Mouse (Mus musculus) right cerebral cortex, adult 18-20 months (tissue): ENCODE results near the gene Cotl1.

Source experiments
- DNase-seq: peaks from one replicate; pipeline ENCODE4 v3.0.0; 2022; ENCODE audit warnings: mixed read lengths

Gene Cotl1

DNA sequence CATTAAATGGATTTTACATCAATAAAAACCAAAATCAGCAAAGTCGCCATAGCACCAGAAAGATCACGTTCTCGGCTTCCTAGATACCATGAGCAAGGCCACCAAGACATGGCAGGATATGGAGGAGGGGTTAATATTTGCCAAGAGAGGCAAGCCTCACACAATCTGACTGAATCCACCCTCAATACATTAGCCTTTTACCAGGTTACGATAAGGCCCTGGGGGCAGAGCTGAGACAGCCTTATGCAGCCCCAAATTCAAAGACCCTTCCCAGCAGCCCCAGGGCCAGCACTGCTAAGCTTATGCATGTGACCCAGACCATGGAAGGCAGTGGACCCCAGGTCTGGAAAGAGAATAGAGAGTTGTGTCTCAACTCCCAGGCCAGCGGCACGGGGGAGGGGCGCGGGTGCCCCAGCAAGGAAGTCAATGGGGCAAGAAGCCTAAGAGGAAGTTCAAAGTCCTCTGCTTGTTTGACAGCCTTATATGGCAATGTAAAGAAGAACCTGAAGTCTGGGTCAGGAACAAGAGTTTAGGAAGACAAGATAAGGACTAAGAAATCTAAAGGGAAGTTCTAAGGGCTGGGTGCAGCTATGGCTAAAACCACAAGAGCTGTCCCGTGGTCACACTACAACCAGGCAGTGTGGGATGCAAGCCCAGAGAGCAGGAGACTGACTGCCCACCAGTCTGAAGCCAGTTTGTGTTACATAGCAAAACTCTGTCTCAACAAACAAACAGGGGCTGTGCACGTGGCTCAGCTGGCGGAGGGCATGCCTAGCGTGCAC lies 27.5 kb downstream of the Cotl1 start:
- DNase-seq: no peak

DNA sequence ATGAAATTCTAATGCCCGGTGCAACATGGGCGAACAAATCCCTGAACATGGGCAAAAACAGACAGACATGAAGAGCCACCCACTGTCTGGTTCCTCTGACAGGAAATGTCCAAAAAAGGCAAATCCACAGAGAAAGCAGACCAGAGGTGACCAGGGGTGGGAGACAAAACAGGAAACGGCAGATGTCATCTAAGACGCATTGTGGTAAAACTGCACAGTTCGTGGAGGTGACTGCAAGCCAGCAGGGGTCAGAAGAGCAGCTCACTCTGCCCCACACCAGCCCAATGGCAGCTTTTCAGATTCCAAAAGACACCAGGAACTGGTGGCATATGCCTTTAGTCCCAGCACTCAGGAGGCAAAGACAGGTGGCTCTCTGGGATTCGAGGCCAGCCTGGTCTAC lies 28.4 kb downstream of the Cotl1 start:
- DNase-seq: no peak

DNA sequence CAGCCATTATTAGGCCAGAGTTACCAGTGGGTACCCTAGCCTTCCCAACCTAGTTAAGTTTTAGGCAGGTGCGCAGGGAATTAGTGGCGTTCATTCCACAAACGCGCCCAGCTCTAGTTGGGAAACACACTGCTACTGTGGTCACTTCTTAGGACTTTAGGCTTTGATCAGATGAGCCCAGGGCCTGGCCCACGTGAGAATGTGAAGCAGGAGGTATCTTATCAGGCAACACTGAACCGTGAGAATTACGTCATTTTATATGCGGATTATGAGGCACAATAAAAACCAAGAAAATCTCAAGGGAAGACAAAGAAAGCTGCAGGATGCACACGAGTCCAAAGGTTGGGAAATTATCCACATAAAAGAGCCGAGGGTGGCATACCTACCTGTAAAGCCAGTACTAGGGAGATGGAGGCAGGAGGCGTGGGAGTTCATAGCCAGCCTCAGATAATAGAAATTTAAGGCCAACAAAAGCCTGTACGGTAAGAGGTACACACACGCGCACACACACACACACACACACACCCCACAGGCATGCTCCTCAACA lies 29.3 kb downstream of the Cotl1 start:
- DNase-seq: no peak

DNA sequence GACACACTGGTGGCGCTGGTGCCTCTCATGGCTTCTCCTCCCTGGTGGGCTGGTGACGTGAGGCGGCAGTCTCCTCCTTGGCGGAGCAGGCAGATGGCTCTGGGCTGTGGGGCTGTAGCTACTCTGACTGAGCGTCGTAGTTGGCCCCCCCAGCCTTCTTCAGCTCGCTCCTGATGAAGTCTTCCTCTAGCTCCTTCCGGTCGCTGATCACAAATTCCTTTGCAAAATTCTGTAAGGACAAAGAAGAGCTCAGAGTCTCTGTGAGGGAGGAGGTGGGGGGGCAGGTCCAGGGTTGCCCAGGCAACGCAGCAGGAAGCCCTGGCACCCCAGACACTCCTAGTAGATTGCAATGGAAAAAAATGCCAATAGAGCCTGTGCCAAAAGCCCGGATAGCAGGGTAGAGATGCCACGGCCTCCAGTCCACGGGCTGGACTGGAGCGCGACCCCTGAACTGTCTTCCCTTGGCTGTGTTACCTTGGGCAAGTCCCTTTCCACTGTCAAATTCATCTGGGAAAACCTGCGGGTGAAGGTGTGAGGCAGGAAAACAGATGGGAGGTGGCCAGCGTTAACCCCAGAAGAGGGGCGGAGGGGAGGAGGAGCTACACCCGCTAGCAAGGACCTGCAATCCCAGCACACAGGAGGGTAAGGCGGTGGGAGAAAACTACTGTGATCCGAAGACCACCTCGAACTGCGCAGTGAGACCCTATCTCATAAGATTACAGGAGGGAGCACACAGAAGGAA lies 30.0 kb downstream of the Cotl1 start:
- DNase-seq: peak; percentile 54

DNA sequence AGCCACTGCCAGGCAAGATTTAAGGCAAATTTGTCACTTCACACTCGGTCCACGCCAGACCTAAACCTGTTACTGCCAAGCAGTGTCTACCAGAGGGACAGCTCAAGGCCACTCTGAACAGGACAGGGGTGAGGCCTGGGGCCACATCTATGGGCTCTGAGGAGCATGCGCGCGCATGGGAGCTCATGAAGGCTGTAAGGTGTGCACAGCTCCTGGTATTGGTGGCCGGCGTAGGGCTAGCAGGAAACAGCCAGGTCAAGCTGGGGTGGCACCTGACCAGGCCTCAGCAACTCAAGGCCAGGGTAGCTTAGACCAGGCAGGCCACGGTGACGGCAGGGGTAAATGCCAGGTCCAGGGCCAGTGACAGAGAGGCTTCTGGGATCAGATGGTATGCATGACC lies 30.7 kb downstream of the Cotl1 start:
- DNase-seq: no peak

DNA sequence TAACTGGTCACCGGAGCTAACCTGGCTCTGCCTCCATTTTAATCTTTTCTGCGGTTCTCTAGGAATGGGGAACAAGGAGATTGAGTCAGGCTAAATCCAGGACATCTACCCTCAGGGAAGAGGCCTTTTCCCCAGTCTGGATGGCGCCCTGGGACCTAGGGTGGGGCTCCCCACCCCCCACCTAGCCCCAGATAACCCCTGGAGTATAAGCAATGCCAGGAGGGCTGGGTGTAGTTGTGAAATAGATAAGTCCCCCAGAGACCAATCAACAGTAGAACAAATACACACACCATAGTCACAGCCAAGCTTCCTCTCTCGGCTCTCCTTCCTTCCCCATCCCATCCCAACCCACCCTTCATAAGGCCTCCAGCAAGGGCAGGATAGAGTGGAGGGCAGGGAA lies 32.7 kb downstream of the Cotl1 start:
- DNase-seq: no peak

DNA sequence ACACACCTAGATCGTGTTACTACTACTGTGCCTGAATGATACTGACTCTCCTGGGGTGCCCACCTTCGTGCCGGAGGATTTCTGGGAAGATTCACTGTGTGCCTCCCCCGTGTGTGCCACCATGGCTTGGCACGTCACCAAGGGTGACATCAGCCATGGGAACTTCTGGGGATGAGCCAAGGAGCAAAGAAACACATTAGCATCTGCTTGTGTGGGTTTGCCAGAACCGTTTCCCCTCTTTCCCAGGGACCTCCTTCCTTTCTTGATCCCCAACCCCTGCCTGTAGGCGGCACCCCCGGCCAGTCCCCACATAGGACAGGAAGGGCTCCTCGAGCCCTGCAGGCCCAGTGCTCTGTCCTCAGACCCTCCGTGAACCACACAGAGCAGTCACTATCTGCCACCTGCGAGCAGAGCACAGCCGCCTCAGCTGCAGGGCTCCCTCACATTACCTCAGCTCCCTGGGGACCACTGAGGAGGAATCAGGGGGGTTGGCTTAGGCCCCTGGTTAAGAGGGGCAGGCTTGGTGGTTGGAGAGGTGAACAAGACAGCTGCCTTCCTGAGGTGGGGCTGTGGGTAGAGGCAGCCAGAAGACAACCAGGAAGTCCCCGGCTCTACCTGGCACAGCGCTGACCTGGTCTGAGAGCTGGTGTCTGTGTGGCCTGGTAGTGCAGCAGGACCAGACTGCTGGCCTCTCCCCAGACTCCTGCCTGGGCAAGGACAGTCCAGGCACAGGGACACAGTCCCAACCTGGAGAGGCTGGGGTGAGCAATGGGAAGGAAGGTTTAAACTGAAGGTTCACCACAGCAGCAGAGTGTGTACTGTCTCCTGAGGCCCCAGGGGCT lies 33.7 kb downstream of the Cotl1 start:
- DNase-seq: peak; percentile 86

DNA sequence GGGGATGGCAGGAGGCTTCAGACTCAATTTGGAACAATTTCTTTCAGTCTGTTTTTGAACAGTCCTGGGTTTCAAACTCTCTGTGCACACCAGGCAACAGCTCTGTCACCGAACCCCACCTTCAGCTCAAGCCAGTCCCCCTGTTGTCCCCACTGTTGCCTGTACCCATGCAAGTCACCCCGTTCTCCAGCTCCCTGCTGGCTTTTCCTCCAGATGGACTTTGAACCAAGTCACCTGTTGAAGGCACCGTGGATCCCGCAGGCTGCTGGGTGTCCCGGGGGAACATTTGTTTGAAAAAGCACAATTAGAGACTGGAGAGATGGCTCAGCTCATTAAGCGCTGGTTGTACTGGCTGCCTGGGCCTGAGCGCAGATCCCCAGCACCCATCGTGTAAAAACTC lies 35.1 kb downstream of the Cotl1 start:
- no peak for DNase-seq

DNA sequence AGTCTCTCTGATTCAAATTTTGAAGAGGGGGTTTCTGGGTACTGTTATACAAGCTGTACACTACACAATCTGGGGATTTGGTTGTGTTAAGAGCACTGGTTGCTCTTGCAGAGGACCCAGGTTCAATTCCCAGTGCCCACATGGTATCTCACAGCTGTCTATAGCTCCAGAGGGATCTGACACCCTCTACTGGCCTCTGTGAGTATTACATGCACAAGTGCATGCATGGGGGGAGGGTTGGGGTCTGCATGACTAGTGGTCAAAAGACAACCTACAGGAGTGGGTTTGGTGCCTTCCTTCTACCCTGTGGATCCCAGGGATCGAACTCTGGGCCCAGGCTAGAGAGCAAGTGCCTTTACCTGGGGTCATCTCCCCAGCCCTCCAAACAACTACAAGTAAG lies 37.8 kb downstream of the Cotl1 start:
- no peak for DNase-seq

DNA sequence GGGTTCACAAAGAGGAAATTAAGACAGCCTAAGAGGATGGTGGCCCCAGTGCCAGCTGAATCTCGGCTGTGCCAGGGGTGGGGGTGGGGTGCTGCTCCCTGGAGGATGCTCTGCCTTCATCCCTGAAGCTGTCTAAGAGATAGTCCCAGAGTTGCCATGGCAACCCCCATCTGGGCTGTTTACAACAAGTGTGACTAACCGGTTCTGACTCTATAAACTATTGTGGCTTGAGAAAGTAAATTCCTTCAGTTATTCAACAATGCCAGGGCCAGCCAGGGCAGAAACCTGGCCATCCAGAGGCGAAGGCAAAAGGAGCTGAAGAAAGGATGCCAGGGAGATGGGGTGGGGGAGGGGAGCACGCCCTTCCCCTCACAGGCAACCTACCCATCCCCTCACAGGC lies 39.2 kb downstream of the Cotl1 start:
- peak; percentile 75 for DNase-seq

DNA sequence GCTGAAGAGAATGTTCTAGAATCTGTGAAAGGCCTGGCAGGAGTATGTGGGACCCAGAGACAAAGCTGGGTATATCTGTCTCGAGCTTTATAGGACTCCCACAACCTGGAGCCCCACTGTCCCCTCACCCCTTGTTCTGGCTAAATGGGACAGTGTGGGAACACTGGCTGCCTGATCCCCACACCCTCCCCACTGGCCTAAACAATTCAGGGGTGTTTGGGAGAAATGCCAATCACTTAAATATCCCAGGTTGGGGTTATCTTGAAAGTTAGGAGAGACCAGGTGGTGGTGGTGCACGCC lies 41.4 kb downstream of the Cotl1 start:
- no peak for DNase-seq

DNA sequence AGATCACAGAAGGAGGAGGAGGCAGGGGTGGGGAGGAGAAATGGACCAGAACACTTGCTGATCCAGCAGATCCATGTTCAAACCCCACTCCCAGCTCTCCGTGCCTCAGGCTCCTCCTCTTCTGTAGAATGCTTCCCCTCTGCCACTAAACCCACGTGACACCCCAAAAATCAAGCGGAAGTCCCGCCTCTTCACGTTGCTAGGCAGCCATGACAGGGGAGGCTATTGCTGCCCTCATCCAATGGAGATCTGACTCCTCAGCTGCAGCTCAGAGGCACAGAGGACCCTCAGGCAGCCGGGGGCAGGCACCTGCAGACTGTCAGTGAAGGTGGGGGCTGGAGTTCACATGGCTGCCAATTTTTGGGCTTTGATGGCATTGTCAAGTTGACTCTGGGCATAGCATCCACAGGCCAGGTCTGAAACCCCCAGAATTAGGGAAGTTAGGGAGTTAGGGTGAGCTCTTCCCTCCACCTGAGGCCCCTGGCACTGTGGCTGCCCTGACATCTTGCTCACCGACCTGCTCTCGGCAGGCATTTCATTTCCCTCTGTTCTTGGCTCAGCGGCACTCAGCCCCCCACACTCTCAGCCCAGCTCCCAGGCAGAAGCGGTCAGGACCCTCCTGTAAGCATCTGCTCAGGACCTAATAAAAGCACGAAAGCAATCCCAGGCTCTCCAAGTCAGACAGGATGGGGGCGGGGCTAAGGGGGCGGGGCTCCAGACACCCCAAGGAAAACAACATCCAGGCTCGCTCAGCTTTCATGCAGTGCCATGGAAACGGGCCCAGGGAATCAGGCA lies 42.0 kb downstream of the Cotl1 start:
- peak; percentile 53 for DNase-seq

DNA sequence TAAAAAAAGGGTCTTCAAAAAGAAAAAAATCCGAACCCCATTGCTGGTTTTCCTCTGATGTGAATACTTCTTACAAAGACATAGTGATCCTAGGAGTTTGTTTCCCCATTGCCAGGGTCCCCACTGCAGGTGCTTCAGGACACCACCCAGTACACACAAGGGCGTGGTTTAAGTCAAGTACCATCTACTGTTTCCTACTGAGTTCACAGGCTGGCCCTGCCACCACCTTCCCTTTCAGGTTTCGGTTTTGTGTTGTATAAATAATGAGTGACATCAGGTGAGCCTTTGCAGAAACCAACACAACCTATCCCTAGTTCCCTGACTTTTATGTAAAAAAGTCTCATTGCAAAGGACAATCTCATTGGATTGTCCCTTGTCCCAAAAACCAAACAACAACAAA lies 44.7 kb downstream of the Cotl1 start:
- no peak for DNase-seq

DNA sequence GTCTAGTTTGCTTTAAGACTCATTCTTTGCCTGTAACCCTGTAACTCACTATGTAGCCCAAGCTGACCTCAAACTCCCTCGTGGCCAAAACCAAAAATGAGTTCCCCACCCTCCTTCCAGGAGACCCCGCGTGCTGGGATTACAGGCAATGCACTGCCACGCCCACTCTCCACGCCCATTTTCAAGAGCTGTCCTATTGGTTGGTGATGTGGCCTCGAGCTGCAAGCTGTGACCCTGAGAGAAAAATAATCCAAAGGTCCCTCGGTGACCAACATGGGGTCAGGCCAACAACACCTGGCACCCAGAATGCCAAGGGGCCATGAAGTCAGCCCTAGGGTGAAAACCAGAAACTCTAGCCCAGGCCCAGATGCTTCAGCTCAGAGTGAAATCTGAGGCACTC lies 45.7 kb downstream of the Cotl1 start:
- no peak for DNase-seq

DNA sequence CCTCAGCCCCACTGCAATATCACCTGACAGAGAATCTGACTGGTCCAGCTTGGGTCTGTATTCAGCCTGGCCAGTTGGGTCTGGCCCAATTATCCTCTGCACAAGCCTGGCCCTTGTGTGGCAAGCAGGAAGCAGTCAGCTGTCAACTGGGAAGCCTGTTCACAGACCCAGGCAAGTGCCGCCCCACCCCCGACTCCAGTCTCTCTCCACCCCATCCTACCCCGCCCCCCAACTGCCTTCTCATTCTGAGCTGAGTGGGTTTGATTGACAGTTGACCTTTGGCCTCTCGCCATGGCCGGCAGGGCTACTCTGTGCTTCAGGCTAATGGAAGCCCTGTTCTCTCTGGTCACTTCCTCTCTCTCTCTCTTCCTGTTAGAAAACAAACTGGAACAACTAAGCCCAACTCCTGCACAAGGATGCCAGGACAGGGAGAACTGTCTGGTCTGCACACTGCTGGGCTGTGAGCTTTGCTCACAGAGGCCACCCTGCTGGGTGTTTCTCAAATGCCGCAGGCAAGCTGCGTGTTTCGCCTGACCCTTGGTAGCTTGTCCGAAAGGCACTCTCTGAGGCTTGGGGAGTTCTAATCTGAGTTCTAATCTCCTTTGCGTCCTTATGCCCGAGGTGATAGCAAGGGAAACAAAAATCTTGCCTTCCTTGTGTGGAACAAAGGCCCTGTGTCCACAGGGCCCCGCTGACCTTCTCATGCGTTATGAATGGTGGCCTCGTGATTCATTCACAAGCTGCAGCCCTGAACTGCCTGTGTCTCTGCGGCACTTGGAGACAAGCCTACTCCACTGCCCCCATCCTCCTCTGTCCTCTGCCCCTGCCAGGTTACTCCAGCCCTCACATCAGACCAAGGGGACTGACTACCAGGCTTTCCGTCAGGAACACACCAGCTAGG lies 48.3 kb downstream of the Cotl1 start:
- DNase-seq: peak; percentile 50

DNA sequence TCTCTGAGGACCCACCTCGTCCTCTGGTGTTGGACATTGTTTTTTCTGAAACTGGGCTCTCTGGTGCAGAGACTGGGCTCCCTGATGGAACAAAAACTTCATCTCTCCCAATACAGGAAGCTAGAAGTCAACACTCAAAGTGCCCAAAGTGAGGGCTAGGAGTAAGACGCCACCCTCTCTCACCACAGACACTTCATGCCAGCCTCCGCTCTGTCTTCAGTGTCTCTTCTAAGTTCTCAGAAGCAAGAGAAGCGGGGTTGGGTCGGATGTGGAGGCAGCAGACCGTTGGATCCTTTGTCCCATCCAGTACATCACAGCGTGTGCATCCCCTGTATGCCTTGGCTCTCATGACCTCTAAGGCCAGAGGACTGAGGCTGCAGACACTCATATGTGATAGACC lies 50.8 kb downstream of the Cotl1 start:
- DNase-seq: no peak

DNA sequence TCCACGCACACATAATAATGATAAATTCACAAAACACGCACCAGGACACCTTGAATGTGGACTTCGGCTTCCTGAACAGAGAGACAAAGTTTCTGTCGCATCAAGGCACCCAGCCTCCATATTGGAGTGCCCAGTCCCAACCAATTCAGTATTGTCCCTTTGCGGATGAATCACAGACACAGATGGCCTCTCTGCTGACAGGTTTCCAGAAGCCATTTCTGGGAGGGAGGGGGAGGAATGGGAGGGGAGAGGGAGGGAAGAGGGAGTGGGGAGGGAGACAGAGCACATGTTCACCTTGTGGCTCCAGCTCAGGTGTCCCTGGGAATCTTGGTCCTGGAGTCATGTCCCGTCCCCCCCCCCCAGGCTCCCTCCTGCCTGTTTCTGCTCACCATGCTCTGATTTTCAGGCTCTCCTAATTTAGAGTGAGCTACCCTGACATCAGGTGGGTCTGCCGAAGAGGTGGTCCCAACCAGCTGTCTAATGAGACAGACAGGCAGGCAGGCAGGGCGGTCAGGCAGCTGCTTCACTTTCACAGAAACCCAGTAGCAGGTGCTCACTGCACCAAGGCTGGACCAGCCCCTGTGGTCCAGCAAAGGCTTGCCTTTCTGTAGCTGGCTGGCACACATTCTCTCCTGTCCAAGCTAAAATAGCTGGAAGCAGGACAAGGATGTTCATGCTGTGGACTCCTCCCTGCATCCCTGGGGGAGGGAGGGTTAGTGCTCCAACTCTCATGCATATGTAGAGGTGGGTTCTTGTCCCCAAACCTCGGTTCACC lies 51.5 kb downstream of the Cotl1 start:
- no peak for DNase-seq

DNA sequence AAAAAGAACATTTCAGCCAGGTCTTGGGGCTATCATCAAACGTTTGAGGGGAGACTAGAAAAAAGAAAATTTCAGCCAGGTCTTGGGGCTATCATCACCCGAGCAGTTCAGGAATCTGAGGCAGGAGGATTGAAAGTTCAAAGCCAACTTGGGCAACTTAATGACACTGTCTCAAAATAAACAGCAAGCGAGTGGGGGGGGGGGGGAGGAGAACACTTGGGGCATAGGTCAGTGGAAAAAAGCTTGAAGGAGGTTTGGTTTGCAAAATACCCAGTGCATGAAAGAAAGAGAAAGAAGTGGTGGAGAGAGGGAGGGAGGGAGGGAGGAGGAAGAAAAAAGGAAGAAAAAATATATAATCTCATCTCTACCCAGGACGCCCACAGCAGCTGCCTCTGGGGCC lies 53.0 kb downstream of the Cotl1 start:
- no peak for DNase-seq

DNA sequence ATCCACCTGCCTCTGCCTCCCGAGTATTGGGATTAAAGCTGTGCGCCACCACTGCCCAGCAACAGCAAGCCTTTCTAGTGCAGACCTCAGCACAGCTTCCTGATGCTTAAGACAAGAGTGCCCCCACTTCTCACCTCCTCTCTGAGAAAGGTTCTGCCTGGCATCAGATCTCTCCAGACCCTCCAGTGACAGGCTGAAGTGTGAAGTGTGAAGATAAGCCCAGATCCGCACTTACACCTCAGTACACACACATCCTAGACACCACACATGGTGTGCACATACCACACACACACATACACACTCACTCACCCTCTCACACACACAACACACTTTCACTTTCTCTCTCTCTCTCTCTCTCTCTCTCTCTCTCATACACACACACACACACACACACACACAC lies 53.5 kb downstream of the Cotl1 start:
- no peak for DNase-seq

DNA sequence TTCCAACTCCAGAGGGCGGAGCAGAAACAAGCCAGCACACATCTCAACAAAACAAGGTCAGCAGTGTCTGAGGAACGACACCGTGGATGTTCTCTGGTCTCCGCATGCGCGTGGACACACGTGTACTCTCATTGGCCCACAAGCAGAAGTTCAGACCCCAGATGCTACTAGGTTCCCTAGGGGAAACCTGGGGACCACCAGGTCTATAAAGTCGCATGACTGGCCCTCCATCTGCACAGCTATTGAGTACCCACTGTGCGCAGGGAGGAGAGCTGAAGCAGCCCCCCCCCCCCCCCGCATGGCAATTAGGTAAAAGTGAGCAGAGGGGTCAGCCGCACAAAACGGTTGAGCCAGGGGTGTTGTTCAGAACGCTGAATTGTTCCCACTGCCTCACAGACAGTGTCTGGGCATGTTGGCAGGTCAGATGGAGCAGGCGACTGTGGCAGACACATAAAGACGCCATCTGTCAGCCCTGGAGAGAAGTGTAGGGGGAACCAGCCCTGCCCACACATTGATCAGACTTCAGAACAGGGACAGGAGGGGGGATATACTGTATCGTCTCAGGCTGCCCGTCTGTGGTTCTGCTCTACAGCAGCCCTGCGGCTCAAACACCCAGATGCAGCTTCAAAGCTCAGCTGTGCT lies 54.5 kb downstream of the Cotl1 start:
- no peak for DNase-seq
